23 mouse cellular contexts compared by ENCODE assay signal in genomic region chr4:142933627-142934026, GRCm38 (mm10).
DNase-seq lines count a peak whose midpoint lies in the region; ATAC-seq and TF ChIP-seq lines count a peak whose summit lies in the region.
"Had no signal": no experiment of that assay in that cellular context is flagged by ENCODE, and none has a peak within 500 bp of the region (broad histone marks: within the 10 kb centered on the region; RNA-seq: fewer than 3 reads in every experiment).

No protein-coding gene starts in this region.

- H3K9me3 ChIP-seq in hindbrain, embryonic 15.5 days, result no peaks in the 10 kb centered on the region
- H3K9me3 ChIP-seq in hindbrain, embryonic 12.5 days (replicated peaks), result no peaks in the 10 kb centered on the region
- H3K9me3 ChIP-seq in lung, postnatal 0 days (ENCODE audit: low read length), result no peaks in the 10 kb centered on the region
- H3K9me3 ChIP-seq in hindbrain, embryonic 16.5 days (ENCODE audit: control insufficient read depth, low read length), result no peaks in the 10 kb centered on the region
- H3K9me3 ChIP-seq: embryonic facial prominence, embryonic 12.5 days; forebrain, embryonic 13.5 days; heart, embryonic 15.5 days; midbrain, embryonic 13.5 days had no signal

- TF ChIP-seq POLR2A in lung, adult 2 months (IDR thresholded peaks at IDR 0.05; ENCODE audit: borderline replicate concordance, extremely low read depth, low read depth, low read length), result no peak

- TF ChIP-seq EP300 in lung, postnatal 0 days (IDR thresholded peaks at IDR 0.05), result no peak

- WGBS in hindbrain, embryonic 15.5 days, result 52% methylated on average over 9 of the region's 9 CpGs
- 83% methylated on average over 9 of the region's 9 CpGs for WGBS in hindbrain, embryonic 12.5 days
- 65% methylated on average over 9 of the region's 9 CpGs for WGBS in lung, postnatal 0 days
- 74% methylated on average over 9 of the region's 9 CpGs for WGBS in lung, adult 2 months
- WGBS in hindbrain, embryonic 16.5 days, result 59% methylated on average over 9 of the region's 9 CpGs

- H3K27me3 ChIP-seq in hindbrain, embryonic 15.5 days, result no peaks in the 10 kb centered on the region
- no peaks in the 10 kb centered on the region for H3K27me3 ChIP-seq in hindbrain, embryonic 12.5 days
- H3K27me3 ChIP-seq in lung, postnatal 0 days (replicated peaks; ENCODE audit: insufficient read depth, low read length), result no peaks in the 10 kb centered on the region
- H3K27me3 ChIP-seq in hindbrain, embryonic 16.5 days (replicated peaks; ENCODE audit: control insufficient read depth, insufficient read depth, low read length), result no peaks in the 10 kb centered on the region
- H3K27me3 ChIP-seq: embryonic facial prominence, embryonic 12.5 days; forebrain, embryonic 13.5 days; heart, embryonic 15.5 days; megakaryocyte, embryonic 14.5 days; midbrain, embryonic 13.5 days had no signal

- DNase-seq in cerebellum, postnatal 10 days, result peak; percentile 74 to 77
- DNase-seq in cerebellum, adult 11 months, result no peak
- DNase-seq in lung, postnatal 0 days (ENCODE audit: low spot score), result peak; percentile 49
- no peak for DNase-seq in lung, adult 2 months
- DNase-seq in urinary bladder, postnatal 10 days (ENCODE audit: low spot score), result no peak
- DNase-seq: adrenal gland, adult 8-10 months; cerebellum, adult 9-11 months; heart, postnatal 36 days; kidney, adult 2 months; layer of hippocampus, adult 9-11 months; right cerebral cortex, postnatal 25 days; thymus, postnatal 14 days had no signal

- H3K27ac ChIP-seq in hindbrain, embryonic 15.5 days (replicated peaks), result peak overlapping the region; percentile 48; the same call in 1 of the 2 replicates
- no peak overlapping the region for H3K27ac ChIP-seq in hindbrain, embryonic 12.5 days
- H3K27ac ChIP-seq in lung, postnatal 0 days (ENCODE audit: low read length), result no peak overlapping the region
- H3K27ac ChIP-seq in hindbrain, embryonic 16.5 days (ENCODE audit: low read depth, low read length), result no peak overlapping the region
- H3K27ac ChIP-seq: embryonic facial prominence, embryonic 12.5 days; forebrain, embryonic 13.5 days; heart, embryonic 15.5 days; kidney, postnatal 0 days; midbrain, embryonic 13.5 days had no signal

- no peak overlapping the region for H3K9ac ChIP-seq in hindbrain, embryonic 15.5 days
- no peak overlapping the region for H3K9ac ChIP-seq in hindbrain, embryonic 12.5 days
- no peak overlapping the region for H3K9ac ChIP-seq in lung, postnatal 0 days (replicated peaks; ENCODE audit: low read depth)
- no peak overlapping the region for H3K9ac ChIP-seq in hindbrain, embryonic 16.5 days (ENCODE audit: low read depth, low read length)
- H3K9ac ChIP-seq: embryonic facial prominence, embryonic 12.5 days; forebrain, embryonic 13.5 days; heart, embryonic 15.5 days; midbrain, embryonic 13.5 days had no signal

- no peak for ATAC-seq in hindbrain, embryonic 15.5 days (ENCODE audit: low FRiP score, low read depth)
- no peak for ATAC-seq in hindbrain, embryonic 12.5 days (ENCODE audit: low FRiP score)
- ATAC-seq in lung, postnatal 0 days, result peak; percentile 68
- peak; percentile 70 for ATAC-seq in hindbrain, embryonic 16.5 days
- ATAC-seq: activated CD4-positive, CD25-positive, alpha-beta regulatory T cell, adult 4 months; forebrain, embryonic 13.5 days; midbrain, embryonic 13.5 days had no signal

- H3K4me1 ChIP-seq in hindbrain, embryonic 15.5 days (replicated peaks), result 0 out of 2 replicates have a peak, but pooled peaks cover 3% of the 10 kb centered on the region
- no peaks in the 10 kb centered on the region for H3K4me1 ChIP-seq in hindbrain, embryonic 12.5 days
- no peaks in the 10 kb centered on the region for H3K4me1 ChIP-seq in lung, postnatal 0 days (ENCODE audit: insufficient read depth, low read depth, low read length)
- H3K4me1 ChIP-seq in lung, adult 2 months (ENCODE audit: control insufficient read depth, insufficient read depth, low read length), result no peaks in the 10 kb centered on the region
- H3K4me1 ChIP-seq in hindbrain, embryonic 16.5 days (ENCODE audit: control insufficient read depth, insufficient read depth, low read depth, low read length), result no peaks in the 10 kb centered on the region
- H3K4me1 ChIP-seq: embryonic facial prominence, embryonic 12.5 days; forebrain, embryonic 13.5 days; heart, embryonic 15.5 days; megakaryocyte, embryonic 14.5 days; midbrain, embryonic 13.5 days had no signal

- H3K36me3 ChIP-seq in hindbrain, embryonic 15.5 days, result no peaks in the 10 kb centered on the region
- no peaks in the 10 kb centered on the region for H3K36me3 ChIP-seq in hindbrain, embryonic 12.5 days
- no peaks in the 10 kb centered on the region for H3K36me3 ChIP-seq in lung, postnatal 0 days (ENCODE audit: insufficient read depth, low read length)
- no peaks in the 10 kb centered on the region for H3K36me3 ChIP-seq in hindbrain, embryonic 16.5 days (ENCODE audit: control insufficient read depth, insufficient read depth, low read length)
- H3K36me3 ChIP-seq: embryonic facial prominence, embryonic 12.5 days; heart, embryonic 15.5 days; midbrain, embryonic 13.5 days had no signal

- no peak overlapping the region for H3K4me3 ChIP-seq in hindbrain, embryonic 15.5 days
- H3K4me3 ChIP-seq in hindbrain, embryonic 12.5 days, result no peak overlapping the region
- no peak overlapping the region for H3K4me3 ChIP-seq in lung, postnatal 0 days (ENCODE audit: low read depth, low read length)
- no peak overlapping the region for H3K4me3 ChIP-seq in lung, adult 2 months (replicated peaks; ENCODE audit: extremely low read depth, low read depth, low read length)
- H3K4me3 ChIP-seq in hindbrain, embryonic 16.5 days (ENCODE audit: low read length), result no peak overlapping the region
- H3K4me3 ChIP-seq: embryonic facial prominence, embryonic 12.5 days; erythroblast, embryonic 14.5 days; forebrain, embryonic 13.5 days; heart, embryonic 15.5 days; megakaryocyte, embryonic 14.5 days; midbrain, embryonic 13.5 days had no signal

- TF ChIP-seq CTCF in lung, postnatal 0 days (IDR thresholded peaks at IDR 0.05), result no peak
- no peak for TF ChIP-seq CTCF in lung, adult 2 months (IDR thresholded peaks at IDR 0.05; ENCODE audit: insufficient read depth, low read length)

- no peak overlapping the region for H3K4me2 ChIP-seq in hindbrain, embryonic 15.5 days
- H3K4me2 ChIP-seq in hindbrain, embryonic 12.5 days (replicated peaks), result no peak overlapping the region
- H3K4me2 ChIP-seq in lung, postnatal 0 days (replicated peaks; ENCODE audit: low read depth, low read length), result no peak overlapping the region
- no peak overlapping the region for H3K4me2 ChIP-seq in hindbrain, embryonic 16.5 days (ENCODE audit: low read length)
- H3K4me2 ChIP-seq: embryonic facial prominence, embryonic 12.5 days; forebrain, embryonic 13.5 days; heart, embryonic 15.5 days; midbrain, embryonic 13.5 days had no signal

Comparison
In these comparisons a context has a peak if more than half of its experiments do, and no peak if none do; other contexts are left out.
1. DNase-seq: peak in cerebellum, postnatal 10 days (2 of 2) and lung, postnatal 0 days (single experiment); none in cerebellum, adult 11 months (single experiment), lung, adult 2 months (single experiment) and urinary bladder, postnatal 10 days (single experiment).
2. ATAC-seq: peak in lung, postnatal 0 days (single experiment) and hindbrain, embryonic 16.5 days (single experiment); none in hindbrain, embryonic 15.5 days (single experiment) and hindbrain, embryonic 12.5 days (single experiment).